Mouse (Mus musculus) G1E-ER4 (cell line): ENCODE data around the gene Olfr1032. TPM values are rescaled to one million over a fixed set of nuclear protein-coding genes. Genes with fewer than 3 reads are reported as not detected.
"Not testable (repeated sequence)": the region's sequence is repeated elsewhere in the genome, so short reads cannot be mapped to it uniquely, and the experiment has no call there.

Experiments
- GATA1 ChIP-seq: IDR thresholded peaks from one replicate; pipeline ENCODE4 v1.8.0; 2012; ENCODE audit warnings: low read length, inconsistent platforms
- polyA plus RNA-seq: library from polyadenylated mRNA; stranded (reverse); fragments of >175 nt; gene quantifications from 2 replicates; pipeline ENCODE4 v1.2.3, GENCODE M21; 2012

The Olfr1032 gene
- not detected in 2 replicates for polyA plus RNA-seq

DNA sequence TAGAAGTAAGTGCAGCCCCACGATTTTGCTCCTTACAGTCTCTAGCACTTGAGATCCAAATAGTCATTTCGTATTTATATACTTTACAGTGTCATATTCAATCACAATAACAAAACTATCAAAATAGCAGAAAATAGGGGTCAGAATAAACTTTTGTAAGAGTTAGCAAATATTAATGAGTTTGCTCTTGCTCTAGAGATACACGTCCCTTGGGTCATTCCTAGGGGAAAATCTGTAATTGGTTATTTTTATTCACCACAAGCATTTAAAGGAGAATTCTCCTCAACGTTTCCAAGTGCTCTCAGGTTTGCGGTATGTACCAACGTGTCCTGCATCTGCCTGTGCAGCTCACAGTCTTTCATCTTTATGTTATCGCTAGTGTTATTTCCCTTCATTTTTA lies at the start of gene Olfr1032:
Gene Olfr1032 (plus strand): TSS at position 301 of the 400 bp plus-strand sequence.
- no peak for TF ChIP-seq GATA1

DNA sequence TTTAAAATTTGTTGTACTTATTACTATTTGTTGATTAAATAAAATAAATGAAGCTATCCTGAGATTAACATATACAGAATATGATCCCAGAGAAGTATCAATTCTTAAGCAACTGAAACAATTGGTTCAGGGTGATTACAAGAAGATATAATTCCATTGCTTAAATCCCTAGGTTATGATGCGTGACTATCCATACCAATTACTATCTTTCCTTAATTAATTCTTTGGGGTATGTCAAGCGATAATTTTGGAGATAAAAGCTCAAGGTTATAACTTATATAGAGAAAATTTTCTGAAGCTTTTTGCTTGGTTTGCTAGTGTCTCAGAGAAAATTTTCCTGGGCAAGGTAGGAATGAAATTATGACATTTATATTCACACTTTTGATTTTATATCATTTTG lies 31.7 kb upstream of the Olfr1032 start, which contains the start of gene Olfr1029:
Gene Olfr1029 (plus strand): TSS at position 301 of the 400 bp plus-strand sequence.
- TF ChIP-seq GATA1 = no peak

DNA sequence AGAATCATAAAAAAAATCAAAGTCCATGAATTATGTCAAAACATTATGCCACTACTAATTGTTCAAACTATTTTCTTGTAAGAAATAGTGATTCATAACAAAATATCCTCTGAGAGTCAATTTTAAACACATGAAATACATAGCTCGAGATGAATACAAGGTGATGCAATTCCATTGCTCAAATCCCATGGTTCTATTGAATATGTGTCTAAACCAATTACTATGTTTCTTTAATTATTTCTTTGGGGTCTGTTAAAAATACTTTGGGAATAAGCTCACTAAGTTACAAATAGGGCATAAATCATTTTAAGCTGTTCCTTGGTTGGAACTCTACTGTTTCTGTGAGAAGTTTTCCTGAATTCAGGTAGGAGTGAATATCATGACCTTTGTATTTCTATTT lies 26.4 kb upstream of the Olfr1032 start, which contains the start of gene Olfr1030:
Gene Olfr1030 (plus strand): TSS at position 301 of the 400 bp plus-strand sequence.
- TF ChIP-seq GATA1 = no peak

DNA sequence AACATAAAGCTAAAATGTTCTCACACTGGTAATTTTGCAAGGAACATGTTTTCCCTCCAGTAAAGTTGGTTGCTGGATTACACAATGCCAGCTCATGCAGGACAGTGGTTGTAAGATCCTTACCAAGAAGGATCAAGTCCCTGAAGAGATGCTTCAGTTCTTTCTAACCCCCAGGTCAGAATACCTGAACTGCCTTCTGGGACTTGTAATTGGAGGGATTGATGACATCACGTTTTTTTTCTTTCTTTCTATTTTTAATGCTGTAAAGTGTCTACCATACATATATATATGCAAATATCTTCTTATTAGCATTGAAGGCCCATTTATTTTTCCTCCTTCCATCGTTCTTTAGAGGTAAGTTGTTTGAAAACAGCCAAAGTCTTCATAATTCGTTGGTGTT lies 15.3 kb upstream of the Olfr1032 start, which contains the start of gene Olfr1031:
Gene Olfr1031 (plus strand): TSS at position 301 of the 400 bp plus-strand sequence.
- TF ChIP-seq GATA1 = no peak

DNA sequence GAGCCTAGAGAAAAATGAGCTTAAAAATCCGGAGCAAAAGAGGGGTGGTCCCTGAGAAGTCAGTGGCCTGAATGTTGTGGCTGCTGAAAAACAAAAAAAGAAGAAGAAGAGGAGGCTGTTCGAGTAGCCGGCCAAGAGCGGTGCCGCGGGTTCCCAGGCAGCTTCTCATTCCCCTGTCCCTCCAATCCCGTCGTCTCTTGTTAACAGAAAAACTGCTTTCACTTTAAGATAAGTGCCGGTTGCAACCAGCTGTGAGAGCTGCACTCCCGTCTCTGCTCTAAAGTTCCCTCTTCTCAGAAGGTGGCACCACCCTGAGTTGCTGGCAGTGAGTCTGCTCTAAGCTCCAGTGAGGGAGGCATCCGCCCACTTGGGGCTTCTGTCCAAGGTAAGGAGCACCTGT lies 15.1 kb downstream of the Olfr1032 start, which contains the start of gene Olfr1033:
Gene Olfr1033 (plus strand): TSS at position 228 of the 400 bp plus-strand sequence.
- not testable (repeated sequence) for TF ChIP-seq GATA1

DNA sequence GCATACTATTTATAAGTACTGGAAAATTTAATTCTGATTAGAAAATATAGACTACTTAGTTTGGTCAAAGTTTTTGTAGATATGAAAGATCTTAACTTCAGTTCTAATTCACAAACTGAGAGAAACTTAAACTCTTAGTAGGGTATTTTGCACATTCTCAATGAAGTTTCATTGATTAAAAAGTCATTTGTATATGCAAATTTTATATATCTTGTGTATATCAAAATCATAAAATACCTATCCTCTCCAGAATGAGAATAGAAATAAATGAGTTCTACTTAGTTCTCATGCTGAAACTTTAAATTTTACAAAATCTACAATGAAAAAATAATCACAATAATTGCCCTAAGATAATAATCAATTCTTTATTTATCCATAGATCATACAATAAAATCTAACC lies 40.2 kb downstream of the Olfr1032 start, which contains the start of gene Olfr1034:
Gene Olfr1034 (plus strand): TSS at position 301 of the 400 bp plus-strand sequence.
- TF ChIP-seq GATA1 = no peak

Other genes starting within 250 kb of the Olfr1032 start
- not detected in 2 replicates for gene Olfr1012, start 242.8 kb upstream of the Olfr1032 start, polyA plus RNA-seq
- not detected in 2 replicates for gene Olfr1013, start 238.4 kb upstream of the Olfr1032 start, polyA plus RNA-seq
- not detected in 2 replicates for gene Olfr1014, start 232.8 kb upstream of the Olfr1032 start, polyA plus RNA-seq
- gene Olfr1015, start 223.5 kb upstream of the Olfr1032 start, polyA plus RNA-seq = not detected in 2 replicates
- gene Olfr1016, start 203.0 kb upstream of the Olfr1032 start, polyA plus RNA-seq = not detected in 2 replicates
- gene Olfr1018, start 187.1 kb upstream of the Olfr1032 start, polyA plus RNA-seq = not detected in 2 replicates
- gene Olfr1019, start 160.1 kb upstream of the Olfr1032 start, polyA plus RNA-seq = not detected in 2 replicates
- not detected in 2 replicates for gene Olfr1020, start 158.5 kb upstream of the Olfr1032 start, polyA plus RNA-seq
- gene Olfr1022, start 136.9 kb upstream of the Olfr1032 start, polyA plus RNA-seq = not detected in 2 replicates
- gene Olfr1023, start 119.9 kb upstream of the Olfr1032 start, polyA plus RNA-seq = not detected in 2 replicates
- gene Olfr1024, start 100.5 kb upstream of the Olfr1032 start, polyA plus RNA-seq = not detected in 2 replicates
- gene Olfr1025-ps1, start 90.3 kb upstream of the Olfr1032 start, polyA plus RNA-seq = not detected in 2 replicates
- not detected in 2 replicates for gene Olfr1026, start 84.0 kb upstream of the Olfr1032 start, polyA plus RNA-seq
- not detected in 2 replicates for gene Olfr1028, start 55.1 kb upstream of the Olfr1032 start, polyA plus RNA-seq
- not detected in 2 replicates for gene Olfr1029, start 31.6 kb upstream of the Olfr1032 start, polyA plus RNA-seq
- gene Olfr1030, start 26.3 kb upstream of the Olfr1032 start, polyA plus RNA-seq = not detected in 2 replicates
- gene Olfr1031, start 15.2 kb upstream of the Olfr1032 start, polyA plus RNA-seq = not detected in 2 replicates
- not detected in 2 replicates for gene Olfr1033, start 15.1 kb downstream of the Olfr1032 start, polyA plus RNA-seq
- gene Olfr1034, start 40.3 kb downstream of the Olfr1032 start, polyA plus RNA-seq = not detected in 2 replicates
- gene Olfr1036, start 68.5 kb downstream of the Olfr1032 start, polyA plus RNA-seq = not detected in 2 replicates
- not detected in 2 replicates for gene Olfr1037, start 81.8 kb downstream of the Olfr1032 start, polyA plus RNA-seq
- not detected in 2 replicates for gene Olfr1039, start 130.4 kb downstream of the Olfr1032 start, polyA plus RNA-seq
- gene Olfr1040, start 141.2 kb downstream of the Olfr1032 start, polyA plus RNA-seq = not detected in 2 replicates
- not detected in 2 replicates for gene Olfr1042, start 156.3 kb downstream of the Olfr1032 start, polyA plus RNA-seq
- gene Olfr1043, start 162.0 kb downstream of the Olfr1032 start, polyA plus RNA-seq = not detected in 2 replicates
- not detected in 2 replicates for gene Olfr1044, start 172.3 kb downstream of the Olfr1032 start, polyA plus RNA-seq
- gene Olfr52, start 180.1 kb downstream of the Olfr1032 start, polyA plus RNA-seq = not detected in 2 replicates
- not detected in 2 replicates for gene Olfr1045, start 197.5 kb downstream of the Olfr1032 start, polyA plus RNA-seq
- gene Olfr1046, start 213.8 kb downstream of the Olfr1032 start, polyA plus RNA-seq = not detected in 2 replicates
- not detected in 2 replicates for gene Olfr1047, start 225.9 kb downstream of the Olfr1032 start, polyA plus RNA-seq
- gene Olfr1048, start 234.7 kb downstream of the Olfr1032 start, polyA plus RNA-seq = not detected in 2 replicates